Mouse (Mus musculus): ENCODE measurements around the gene Zfp11. TPM values are rescaled to one million over a fixed set of nuclear protein-coding genes. Genes with fewer than 3 reads are reported as not detected.

The Zfp11 gene
- polyA plus RNA-seq, 1 experiment from 2014 or later: 5.2 TPM

Other genes starting within 250 kb of the Zfp11 start
- gene Sfswap, start 168.9 kb downstream of the Zfp11 start, polyA plus RNA-seq (2015; fragmentation: Nextera tagmentation; extraction: Ambion mirVana): 45.6 and 46.3 TPM in 2 replicates
- 3.9 and 4.1 TPM in 2 replicates for gene Mmp17, start 85.9 kb downstream of the Zfp11 start, polyA plus RNA-seq (2015; fragmentation: Nextera tagmentation; extraction: Ambion mirVana)
- gene Sept14, start 38.4 kb upstream of the Zfp11 start, polyA plus RNA-seq (2015; fragmentation: Nextera tagmentation; extraction: Ambion mirVana): not detected in 2 replicates
- 198 and 199 TPM in 2 replicates for gene Mrps17, start 45.4 kb upstream of the Zfp11 start, polyA plus RNA-seq (2015; fragmentation: Nextera tagmentation; extraction: Ambion mirVana)
- 141 and 144 TPM in 2 replicates for gene Nipsnap2, start 55.0 kb upstream of the Zfp11 start, polyA plus RNA-seq (2015; fragmentation: Nextera tagmentation; extraction: Ambion mirVana)
- 59.8 and 62.4 TPM in 2 replicates for gene Psph, start 117.3 kb upstream of the Zfp11 start, polyA plus RNA-seq (2015; fragmentation: Nextera tagmentation; extraction: Ambion mirVana)
- 55.9 and 61.2 TPM in 2 replicates for gene Sumf2, start 176.9 kb upstream of the Zfp11 start, polyA plus RNA-seq (2015; fragmentation: Nextera tagmentation; extraction: Ambion mirVana)
- 984 and 1,043 TPM in 2 replicates for gene Chchd2, start 217.4 kb upstream of the Zfp11 start, polyA plus RNA-seq (2015; fragmentation: Nextera tagmentation; extraction: Ambion mirVana)
- gene Zbed5, start 225.6 kb upstream of the Zfp11 start, polyA plus RNA-seq (2015; fragmentation: Nextera tagmentation; extraction: Ambion mirVana): 6.4 and 7.1 TPM in 2 replicates
- 0.27 and 0.31 TPM in 2 replicates for gene Phkg1, start 228.4 kb upstream of the Zfp11 start, polyA plus RNA-seq (2015; fragmentation: Nextera tagmentation; extraction: Ambion mirVana)
- 3.6 and 4.2 TPM in 2 replicates for gene Nupr1l, start 238.4 kb upstream of the Zfp11 start, polyA plus RNA-seq (2015; fragmentation: Nextera tagmentation; extraction: Ambion mirVana)

Measured in kidney, embryonic 15.5 days (tissue).